Mouse (Mus musculus): Measurements from ENCODE around the gene Vps41. TPM values are rescaled to one million over a fixed set of nuclear protein-coding genes. Genes with fewer than 3 reads are reported as not detected.

Gene Vps41
- total RNA-seq (2023), result 10 to 100 TPM; 28.4 to 33.4 TPM

GRCm38 (mm10) chr13:18717185-18717584 lies at the start of gene Vps41:
Vps41 (plus strand) TSS chr13:18717286.

Other genes with a start within 250 kb of the Vps41 start
- gene Amph, start 230.9 kb downstream of the Vps41 start, total RNA-seq (2023), result not detected

Data from neutrophil, adult 83 days (primary cell).